Mouse (Mus musculus) layer of hippocampus, adult 8-10 months (tissue): Measurements from ENCODE around the gene Pacrg. TPM values are rescaled to one million over a fixed set of nuclear protein-coding genes. Genes with fewer than 3 reads are reported as not detected.

Experiments
- DNase-seq, 2 experiments: peaks; one replicate each; pipeline ENCODE4 v3.0.0; 2022; ENCODE audit warnings: low spot score in 2 of 2
- total RNA-seq, 4 experiments: library from RNA; stranded (reverse); gene quantifications; 2 replicates each; pipeline ENCODE4 v1.2.4; 2022

Pacrg gene
- total RNA-seq, 4 experiments from 2014 or later, result 20.0 to 28.8 (median 23.4) TPM

GRCm38 (mm10) chr17:10497781-10498420 lies 342.2 kb downstream of the Pacrg start:
- no peak for DNase-seq

GRCm38 (mm10) chr17:10496066-10496465 lies 344.0 kb downstream of the Pacrg start:
- DNase-seq, result no peak

GRCm38 (mm10) chr17:10495588-10495987 lies 344.5 kb downstream of the Pacrg start:
- no peak for DNase-seq

GRCm38 (mm10) chr17:10493124-10493523 lies 347.0 kb downstream of the Pacrg start:
- peak; percentile 57 to 68 for DNase-seq

- no peak for DNase-seq
Observed at GRCm38 (mm10) chr17:10490374-10491169, 349.5 kb downstream of the Pacrg start.

GRCm38 (mm10) chr17:10488873-10489272 lies 351.2 kb downstream of the Pacrg start:
- no peak for DNase-seq

- DNase-seq, result peak; percentile 60 to 75
Observed at GRCm38 (mm10) chr17:10483945-10484546, 356.1 kb downstream of the Pacrg start.

GRCm38 (mm10) chr17:10481081-10481480 lies 359.0 kb downstream of the Pacrg start:
- no peak for DNase-seq

GRCm38 (mm10) chr17:10479020-10479707 lies 360.9 kb downstream of the Pacrg start:
- no peak for DNase-seq

- DNase-seq, result no peak
Observed at GRCm38 (mm10) chr17:10478377-10478776, 361.7 kb downstream of the Pacrg start.

- no peak for DNase-seq
Observed at GRCm38 (mm10) chr17:10476807-10477206, 363.3 kb downstream of the Pacrg start.

GRCm38 (mm10) chr17:10474972-10475371 lies 365.1 kb downstream of the Pacrg start:
- DNase-seq, result peak; percentile 50 to 60

- no peak for DNase-seq
Observed at GRCm38 (mm10) chr17:10473826-10474384, 366.2 kb downstream of the Pacrg start.

GRCm38 (mm10) chr17:10473175-10473574 lies 366.9 kb downstream of the Pacrg start:
- DNase-seq, result no peak

- no peak for DNase-seq
Observed at GRCm38 (mm10) chr17:10469874-10470568, 370.1 kb downstream of the Pacrg start.

GRCm38 (mm10) chr17:10467102-10467501 lies 373.0 kb downstream of the Pacrg start:
- no peak for DNase-seq

- no peak for DNase-seq
Observed at GRCm38 (mm10) chr17:10465467-10465866, 374.6 kb downstream of the Pacrg start.

- DNase-seq, result no peak
Observed at GRCm38 (mm10) chr17:10464700-10465099, 375.4 kb downstream of the Pacrg start.

GRCm38 (mm10) chr17:10463626-10464025 lies 376.5 kb downstream of the Pacrg start:
- DNase-seq, result no peak

GRCm38 (mm10) chr17:10460916-10461315 lies 379.2 kb downstream of the Pacrg start:
- no peak for DNase-seq

GRCm38 (mm10) chr17:10458743-10459142 lies 381.4 kb downstream of the Pacrg start:
- no peak for DNase-seq
